Mouse (Mus musculus) urinary bladder, adult 18-20 months (tissue): Measurements from ENCODE around the gene Rptor.
A peak's percentile ranks its signal among the peaks of the same experiment; 100 is the strongest.

Experiments
- DNase-seq, 2 experiments: peaks; one replicate each; pipeline ENCODE4 v3.0.0; 2022; ENCODE audit warnings: low spot score in 2 of 2, mixed read lengths in 2 of 2

Rptor gene

GRCm38 (mm10) chr11:119602763-119603526 lies at the start of gene Rptor:
Gene Rptor, plus strand, starts transcription at chr11:119602905.
- peak; percentile 96 to 99 for DNase-seq

- no peak for DNase-seq
Observed at GRCm38 (mm10) chr11:119554706-119555105, 48.0 kb upstream of the Rptor start.

GRCm38 (mm10) chr11:119555170-119555569 lies 47.5 kb upstream of the Rptor start:
- no peak for DNase-seq

DNA sequence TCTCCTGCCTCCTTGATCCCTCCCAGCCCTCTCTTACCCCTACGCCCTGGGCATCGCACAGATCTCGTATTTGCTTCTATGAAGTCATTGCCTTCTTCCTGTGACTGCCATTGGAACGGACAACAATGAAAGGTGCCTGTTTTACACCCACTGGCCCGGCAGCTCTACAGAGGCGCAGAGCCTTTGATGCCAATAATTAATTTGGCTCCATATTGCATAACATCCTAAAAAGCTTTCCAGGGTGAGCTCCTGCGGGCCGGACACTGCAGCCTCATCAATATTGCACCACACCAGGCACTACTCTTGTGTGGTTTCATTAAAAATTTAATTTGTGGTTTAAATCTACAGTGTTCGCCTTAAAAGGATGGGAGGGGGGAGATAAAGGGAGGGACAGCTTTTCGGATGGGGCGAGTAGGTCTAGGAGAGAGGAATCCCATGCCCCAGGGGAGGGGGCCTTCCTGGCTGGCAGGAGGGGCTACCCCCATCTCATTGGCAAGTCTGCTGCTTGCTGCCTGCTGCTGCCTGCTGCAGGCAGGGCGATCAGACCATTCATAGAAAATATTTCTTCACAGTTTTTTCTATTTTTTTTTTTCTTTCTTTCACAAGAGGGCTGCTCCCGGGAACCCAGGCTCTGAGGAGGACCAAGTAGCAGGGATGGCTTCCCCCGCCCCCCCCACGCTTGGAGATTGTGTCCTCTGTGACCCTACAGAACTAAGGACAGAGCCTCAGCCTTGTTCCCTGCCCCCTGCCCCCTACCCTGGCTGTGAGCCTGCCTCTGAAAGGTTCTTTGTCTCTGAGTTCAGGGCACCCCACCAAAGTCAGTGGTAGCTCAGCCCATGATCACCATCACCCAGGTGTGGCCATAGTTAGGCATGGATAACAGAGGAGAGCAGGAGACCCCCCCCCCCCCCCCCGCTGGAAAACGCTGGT lies 44.5 kb upstream of the Rptor start:
- no peak for DNase-seq

GRCm38 (mm10) chr11:119558870-119559610 lies 43.7 kb upstream of the Rptor start:
- DNase-seq, result no peak

DNA sequence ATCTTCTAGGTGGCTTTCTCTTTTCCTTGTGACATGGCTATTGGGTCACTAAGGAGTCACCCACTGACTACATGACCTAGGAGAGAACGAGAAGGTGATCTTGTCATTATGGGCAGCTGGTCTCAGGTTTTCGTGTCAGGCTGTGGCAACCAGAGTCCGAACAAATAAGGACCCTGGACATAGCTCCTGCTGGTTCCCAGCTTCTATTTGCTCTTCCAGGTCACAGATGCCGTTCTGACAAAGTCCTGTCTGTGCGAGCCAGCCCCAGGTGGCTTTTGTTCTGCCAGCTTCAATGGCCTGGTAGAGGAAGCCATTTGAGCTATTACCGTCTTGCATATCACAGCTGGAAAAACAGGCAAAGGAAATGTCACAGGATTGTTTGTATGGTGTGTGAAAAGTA lies 40.4 kb upstream of the Rptor start:
- DNase-seq, result no peak

DNA sequence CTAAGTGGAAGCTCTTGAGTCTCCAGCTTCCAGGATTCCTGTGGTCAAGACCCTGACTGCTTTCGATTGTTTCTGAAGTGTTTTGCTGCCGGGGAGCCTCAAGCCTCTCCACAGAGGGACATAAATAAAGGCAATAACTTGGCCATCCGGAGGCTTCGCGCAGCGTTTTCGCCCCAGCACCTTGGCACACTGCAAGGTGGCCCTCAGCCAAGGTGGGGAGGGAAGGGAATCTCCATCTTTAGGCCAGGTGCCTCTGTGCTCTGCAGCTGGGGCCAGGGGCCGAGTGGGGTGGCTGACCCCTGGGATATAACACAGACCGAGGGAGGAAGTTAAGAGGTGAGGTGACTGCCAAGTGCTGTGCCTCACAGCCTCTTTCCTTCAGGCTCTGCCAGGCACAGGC lies 39.5 kb upstream of the Rptor start:
- no peak for DNase-seq

DNA sequence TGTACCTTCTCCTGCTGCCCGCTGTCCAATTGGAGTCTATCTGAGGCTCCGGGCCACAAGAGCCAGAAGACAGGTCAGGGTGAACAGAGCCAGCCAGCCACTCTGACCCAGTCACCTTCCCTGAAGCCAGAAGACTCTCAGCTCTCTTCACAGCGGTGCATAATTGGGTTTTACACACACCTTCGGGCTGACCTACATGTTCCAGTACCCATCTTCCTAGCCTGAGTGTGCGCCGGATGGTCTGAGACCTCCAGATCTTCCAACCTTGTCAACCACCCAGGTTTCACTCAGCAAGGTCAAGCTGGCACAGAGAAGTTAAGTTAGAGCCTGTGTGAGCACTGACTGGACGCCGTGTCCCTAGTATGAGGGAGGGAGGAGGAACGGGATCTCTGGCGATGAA lies 38.3 kb upstream of the Rptor start:
- no peak for DNase-seq

DNA sequence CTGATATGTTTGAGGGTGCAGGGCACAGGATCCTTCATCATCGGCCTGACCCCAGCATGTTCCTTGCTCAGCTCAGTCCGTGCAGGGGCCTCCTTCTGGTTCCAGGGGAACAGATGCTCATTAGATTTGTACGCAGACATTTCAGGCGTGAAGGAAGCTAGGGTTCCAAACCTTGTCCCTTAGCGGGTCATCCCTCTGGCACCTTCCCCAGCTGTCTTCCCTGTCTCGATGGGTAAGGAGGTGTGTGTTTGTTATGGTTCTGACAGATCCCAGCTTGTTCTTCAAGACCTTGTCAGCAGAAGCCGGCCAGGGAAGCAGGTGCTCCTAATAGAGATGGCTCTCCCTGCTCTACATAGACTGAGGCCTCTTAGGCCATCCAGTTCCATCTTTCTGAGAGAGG lies 37.7 kb upstream of the Rptor start:
- no peak for DNase-seq

- DNase-seq, result no peak
Observed at GRCm38 (mm10) chr11:119565684-119566083, 37.0 kb upstream of the Rptor start.

DNA sequence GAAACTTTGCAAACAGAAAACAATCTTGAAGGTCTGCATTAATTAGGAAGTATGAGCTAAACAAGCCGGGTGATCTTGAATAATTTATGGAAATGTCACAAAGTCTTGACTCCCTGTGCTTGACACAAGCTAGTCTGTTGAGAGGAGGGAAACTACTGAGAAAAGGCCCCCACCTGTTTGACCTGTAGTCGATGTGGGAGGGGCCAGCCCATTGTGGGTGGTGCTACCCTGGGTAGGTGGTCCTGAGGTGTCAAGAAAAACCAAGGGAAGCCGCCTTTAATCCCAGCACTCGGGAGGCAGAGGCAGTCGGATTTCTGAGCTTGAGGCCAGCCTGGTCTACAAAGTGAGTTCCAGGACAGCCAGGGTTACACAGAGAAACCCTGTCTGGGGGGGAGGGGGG lies 36.5 kb upstream of the Rptor start:
- DNase-seq, result no peak

- no peak for DNase-seq
Observed at GRCm38 (mm10) chr11:119572316-119573010, 30.2 kb upstream of the Rptor start.

- DNase-seq, result no peak
Observed at GRCm38 (mm10) chr11:119576855-119577254, 25.9 kb upstream of the Rptor start.

GRCm38 (mm10) chr11:119577721-119578120 lies 25.0 kb upstream of the Rptor start:
- no peak for DNase-seq

DNA sequence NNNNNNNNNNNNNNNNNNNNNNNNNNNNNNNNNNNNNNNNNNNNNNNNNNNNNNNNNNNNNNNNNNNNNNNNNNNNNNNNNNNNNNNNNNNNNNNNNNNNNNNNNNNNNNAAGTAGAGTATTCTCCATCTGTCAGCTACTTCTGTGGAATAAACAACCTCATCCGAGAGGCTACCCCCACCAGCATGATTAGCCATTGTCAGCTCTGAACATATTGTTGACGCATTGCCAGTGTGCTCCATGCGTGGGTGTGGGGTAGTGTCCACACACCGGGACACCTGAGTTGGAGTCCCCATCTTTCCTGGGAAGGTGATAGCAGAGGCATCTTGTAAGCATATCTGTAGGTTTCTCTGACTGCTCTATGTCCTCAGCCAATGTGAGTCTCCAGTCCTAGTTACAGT lies 16.2 kb upstream of the Rptor start:
- DNase-seq, result no peak

GRCm38 (mm10) chr11:119587112-119587511 lies 15.6 kb upstream of the Rptor start:
- DNase-seq, result no peak

GRCm38 (mm10) chr11:119589242-119589641 lies 13.5 kb upstream of the Rptor start:
- no peak for DNase-seq

DNA sequence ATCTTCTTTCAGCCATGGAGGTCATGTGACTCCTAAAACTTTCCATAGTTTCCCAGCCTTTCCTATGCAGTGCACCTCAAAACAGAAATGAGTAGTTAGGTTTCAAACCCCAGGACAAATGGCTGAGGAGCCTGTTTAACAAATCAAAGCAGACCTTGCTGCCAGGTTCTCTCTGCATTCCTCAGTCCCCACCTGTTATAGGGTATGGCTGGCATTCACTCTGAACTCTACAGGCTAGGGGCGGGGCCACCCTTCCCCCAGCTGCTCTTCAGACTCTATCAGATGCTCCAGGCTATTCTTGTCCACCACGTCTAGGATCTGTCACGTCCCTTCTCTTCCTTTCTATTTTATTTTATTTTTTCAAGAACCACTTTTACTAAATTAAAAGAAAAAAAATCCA lies 8.7 kb upstream of the Rptor start:
- no peak for DNase-seq

DNA sequence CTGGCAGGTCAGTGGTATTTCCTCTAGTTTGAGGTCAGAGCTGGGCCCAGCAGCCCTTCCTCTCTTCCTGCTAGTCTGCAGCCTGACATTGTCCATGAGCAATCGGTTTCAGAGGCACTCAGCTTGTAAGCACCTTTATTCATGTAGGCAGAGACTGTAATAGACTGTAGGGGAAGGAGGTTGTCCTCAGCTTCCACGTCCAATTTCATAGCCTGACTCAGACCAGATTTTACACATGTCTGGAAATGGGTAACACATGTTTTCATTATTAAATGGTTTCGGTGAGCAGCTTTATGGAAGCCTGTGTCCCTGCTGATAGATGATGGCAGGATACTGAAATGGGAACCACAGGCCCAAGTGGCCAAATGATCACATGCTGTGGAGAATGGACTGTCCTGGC lies 3.8 kb upstream of the Rptor start:
- no peak for DNase-seq

- DNase-seq, result no peak
Observed at GRCm38 (mm10) chr11:119600286-119600685, 2.4 kb upstream of the Rptor start.

DNA sequence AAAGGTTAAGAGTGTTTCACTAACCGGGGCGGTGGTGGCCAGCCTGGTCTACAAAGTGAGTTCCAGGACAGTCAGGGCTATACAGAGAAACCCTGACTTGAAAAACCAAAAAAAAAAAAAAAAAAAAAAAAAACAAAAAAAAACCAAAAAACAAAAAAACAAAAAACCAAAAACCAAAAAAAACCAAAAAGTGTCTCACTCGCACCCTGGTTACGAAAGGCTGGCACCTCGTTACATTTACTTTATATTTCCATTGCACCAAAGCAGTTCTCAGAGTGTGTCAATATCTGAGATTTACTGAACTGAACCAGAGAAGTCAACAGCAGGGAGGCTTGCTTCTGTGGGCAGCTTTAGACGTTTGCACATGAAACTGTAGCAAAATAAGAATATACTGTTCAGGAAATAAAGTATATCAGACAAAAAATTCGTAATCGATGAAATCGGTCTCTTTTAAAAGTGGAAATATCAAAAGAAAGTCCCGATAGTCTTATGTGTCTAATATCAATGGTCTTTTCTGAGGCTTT lies 466 bp upstream of the Rptor start:
- no peak for DNase-seq
